Mouse (Mus musculus): ENCODE results near the gene Usp21.
"Not testable (repeated sequence)": the region's sequence is repeated elsewhere in the genome, so short reads cannot be mapped to it uniquely, and the experiment has no call there.

The Usp21 gene

DNA sequence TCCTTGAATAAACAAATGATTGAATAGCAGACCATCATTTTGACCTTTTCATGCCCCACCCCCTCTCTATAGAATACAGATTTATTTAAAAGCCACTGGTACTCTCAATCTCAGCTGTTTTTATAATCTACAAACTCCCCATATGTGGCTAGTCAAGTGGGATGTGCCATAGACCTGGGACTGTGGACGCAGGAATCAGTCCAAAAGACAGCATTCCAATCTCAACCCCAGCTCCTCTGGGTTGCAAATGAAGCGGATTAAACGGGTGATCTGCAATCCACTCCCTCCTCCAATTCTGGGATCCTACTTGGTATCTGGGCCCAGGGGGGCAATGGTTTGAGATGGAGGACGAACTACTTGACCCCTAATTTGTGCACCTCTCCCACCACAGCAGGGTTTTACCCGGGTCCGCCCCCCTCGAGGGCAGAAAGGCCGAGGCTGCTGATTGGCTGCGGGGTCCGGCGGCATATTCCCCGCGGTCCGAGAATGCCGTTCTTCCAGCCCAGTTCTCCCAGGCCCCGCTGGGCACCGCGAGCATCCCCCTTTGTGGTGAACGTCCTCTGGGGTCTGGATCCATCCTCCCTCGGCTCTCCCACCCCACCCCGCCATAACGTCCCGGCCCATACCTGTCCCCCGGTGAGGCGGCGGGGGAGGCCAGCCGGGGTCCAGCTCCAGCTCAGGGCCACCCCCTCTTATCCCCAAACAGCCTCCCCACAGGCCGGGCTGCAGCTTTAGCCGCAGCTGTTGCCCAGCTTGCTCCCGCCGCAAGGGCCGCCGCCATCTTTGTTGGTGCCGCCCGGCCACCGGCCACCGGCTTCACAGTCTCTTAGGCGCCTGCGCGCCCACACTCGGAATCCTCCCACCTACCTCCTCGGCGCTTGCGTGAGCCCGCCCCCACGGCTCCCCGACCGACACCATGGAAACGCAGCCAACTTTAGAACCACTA, at the start of gene Usp21:
Gene Usp21 (minus strand): TSS at position 856 of the 946 bp plus-strand sequence.
- DNase-seq (ENCODE audit: low read depth, low spot score) = peak; percentile 90

DNA sequence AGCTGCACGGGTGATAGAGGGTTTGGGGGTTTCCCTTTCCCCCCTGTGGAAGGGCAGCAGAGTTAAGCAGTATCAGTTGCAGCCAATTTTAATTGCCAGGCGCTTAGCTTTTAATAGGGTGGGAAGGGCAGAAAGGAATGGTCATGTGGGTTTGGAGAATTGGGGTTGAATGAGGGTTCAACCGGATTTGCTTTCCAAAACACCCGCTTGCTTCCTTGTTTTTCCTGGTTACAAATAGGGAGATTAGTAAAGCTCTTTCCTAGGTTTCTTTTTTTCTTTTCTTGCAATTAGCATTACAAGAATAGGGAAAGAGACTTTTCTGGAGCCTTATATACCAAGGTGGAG, 42.4 kb upstream of the Usp21 start:
- DNase-seq (ENCODE audit: low read depth, low spot score) = no peak

GRCm38 (mm10) chr1:171329433-171330215, 41.8 kb upstream of the Usp21 start:
- no peak for DNase-seq (ENCODE audit: low read depth, low spot score)

- DNase-seq (ENCODE audit: low read depth, low spot score) = peak; percentile 96
Observed at GRCm38 (mm10) chr1:171328839-171329432, 41.1 kb upstream of the Usp21 start, which contains the start of gene Dedd. Gene Dedd (plus strand): TSS chr1:171329145.

- DNase-seq (ENCODE audit: low read depth, low spot score) = no peak
Observed at GRCm38 (mm10) chr1:171328244-171328643, 40.5 kb upstream of the Usp21 start.

GRCm38 (mm10) chr1:171326588-171326987, 38.8 kb upstream of the Usp21 start:
- DNase-seq (ENCODE audit: low read depth, low spot score) = not testable (repeated sequence)

DNA sequence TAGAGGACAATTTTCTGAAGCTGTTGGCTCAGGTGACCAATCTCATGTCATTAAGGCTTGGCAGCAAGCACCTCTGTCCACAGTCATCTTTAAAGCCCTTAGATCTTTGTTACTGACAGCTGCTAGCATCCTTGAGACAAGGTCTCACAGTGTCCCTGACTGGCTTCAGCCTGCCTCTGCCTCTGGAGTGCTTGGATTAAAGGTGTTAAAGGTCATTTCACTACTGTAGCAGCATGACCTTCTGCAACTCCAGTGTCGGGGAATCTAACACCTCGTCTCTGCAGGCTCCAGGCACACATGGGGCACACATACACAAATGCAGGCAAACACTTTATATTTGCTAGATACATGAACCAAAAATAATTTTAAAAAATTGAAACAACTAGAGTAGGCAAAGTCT, 37.8 kb upstream of the Usp21 start:
- no peak for DNase-seq (ENCODE audit: low read depth, low spot score)

GRCm38 (mm10) chr1:171322012-171322411, 34.2 kb upstream of the Usp21 start:
- DNase-seq (ENCODE audit: low read depth, low spot score) = no peak

GRCm38 (mm10) chr1:171321415-171321814, 33.6 kb upstream of the Usp21 start:
- DNase-seq (ENCODE audit: low read depth, low spot score) = no peak

- no peak for DNase-seq (ENCODE audit: low read depth, low spot score)
Observed at GRCm38 (mm10) chr1:171320151-171320550, 32.4 kb upstream of the Usp21 start.

- no peak for DNase-seq (ENCODE audit: low read depth, low spot score)
Observed at GRCm38 (mm10) chr1:171319748-171320147, 32.0 kb upstream of the Usp21 start.

DNA sequence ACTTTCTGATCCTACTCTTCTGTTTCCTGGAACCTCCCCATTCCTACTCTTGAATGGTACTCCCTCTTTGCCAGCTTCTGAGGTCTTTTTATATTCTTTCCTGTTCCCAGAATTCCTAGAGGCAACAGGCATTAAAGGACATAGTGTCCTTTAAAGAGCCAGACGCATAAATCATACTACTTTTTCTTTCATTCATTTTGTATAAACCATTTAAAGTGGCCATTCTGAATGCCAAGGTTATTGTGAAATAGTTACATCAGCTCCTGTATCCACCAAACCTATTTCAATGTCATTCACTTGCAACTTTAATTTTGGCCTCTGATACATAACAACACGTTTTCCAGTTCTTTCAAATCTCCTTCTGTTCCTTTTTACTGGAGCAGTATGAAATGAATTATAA, 21.5 kb upstream of the Usp21 start:
- no peak for DNase-seq (ENCODE audit: low read depth, low spot score)

DNA sequence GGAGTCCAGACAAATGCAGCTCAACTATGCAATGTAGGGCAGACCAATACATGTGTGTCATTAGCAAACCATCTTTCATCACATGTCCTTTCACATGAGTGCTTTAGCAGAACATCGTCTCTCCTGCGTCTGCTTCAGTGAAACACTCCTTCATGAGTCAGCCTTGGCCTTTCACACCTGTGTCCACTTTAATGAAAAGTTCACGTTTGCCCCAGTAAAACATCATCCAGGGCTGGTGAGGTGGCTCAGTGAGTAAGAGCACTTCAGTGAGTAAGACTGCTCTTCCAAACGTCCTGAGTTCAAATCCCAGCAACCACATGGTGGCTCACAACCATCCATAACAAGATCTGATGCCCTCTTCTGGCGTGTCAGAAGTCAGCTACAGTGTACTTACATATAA, 18.4 kb upstream of the Usp21 start:
- DNase-seq (ENCODE audit: low read depth, low spot score) = not testable (repeated sequence)

GRCm38 (mm10) chr1:171298226-171298625, 10.4 kb upstream of the Usp21 start:
- DNase-seq (ENCODE audit: low read depth, low spot score) = no peak

GRCm38 (mm10) chr1:171295063-171295402, 7.2 kb upstream of the Usp21 start:
- DNase-seq (ENCODE audit: low read depth, low spot score) = no peak

DNA sequence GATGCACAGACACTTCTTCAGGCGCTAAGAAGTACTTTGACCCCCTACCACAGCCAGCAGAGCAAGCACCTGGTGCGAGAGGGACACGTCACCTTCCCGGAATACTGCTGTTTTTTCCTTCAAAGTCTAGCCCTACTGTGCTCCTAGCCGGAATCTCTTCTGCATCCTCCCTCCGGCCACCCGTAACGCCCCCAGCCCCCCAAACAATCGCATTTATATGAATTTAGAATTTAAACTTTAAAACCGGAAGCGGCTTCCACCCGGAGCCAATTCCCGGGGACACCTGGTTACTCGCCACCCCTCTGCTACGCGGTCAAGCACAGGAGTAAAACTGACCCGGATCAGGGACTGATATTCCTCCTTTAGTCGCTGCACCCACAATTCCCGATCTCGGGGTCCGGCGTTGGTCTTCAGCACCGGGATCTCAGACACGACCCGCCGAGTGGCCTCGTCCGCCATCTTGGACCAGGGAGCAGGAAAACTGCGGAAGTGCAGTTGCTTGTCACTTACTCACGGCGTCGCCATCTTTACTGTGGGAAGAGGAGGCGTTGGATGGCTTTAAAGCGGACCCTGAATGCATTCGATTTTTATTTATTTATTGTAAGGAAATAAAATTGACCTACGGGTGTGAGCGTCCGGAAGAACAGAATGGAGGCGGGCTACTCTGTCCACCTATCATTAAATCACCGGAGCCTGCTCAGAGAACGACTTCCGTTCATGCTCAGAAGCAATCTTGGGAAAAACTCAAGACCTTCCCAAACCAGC, 6.7 kb upstream of the Usp21 start, which contains the start of gene Ufc1:
Gene Ufc1 (minus strand): TSS at position 727 of the 765 bp plus-strand sequence.
- DNase-seq (ENCODE audit: low read depth, low spot score) = peak; percentile 86

DNA sequence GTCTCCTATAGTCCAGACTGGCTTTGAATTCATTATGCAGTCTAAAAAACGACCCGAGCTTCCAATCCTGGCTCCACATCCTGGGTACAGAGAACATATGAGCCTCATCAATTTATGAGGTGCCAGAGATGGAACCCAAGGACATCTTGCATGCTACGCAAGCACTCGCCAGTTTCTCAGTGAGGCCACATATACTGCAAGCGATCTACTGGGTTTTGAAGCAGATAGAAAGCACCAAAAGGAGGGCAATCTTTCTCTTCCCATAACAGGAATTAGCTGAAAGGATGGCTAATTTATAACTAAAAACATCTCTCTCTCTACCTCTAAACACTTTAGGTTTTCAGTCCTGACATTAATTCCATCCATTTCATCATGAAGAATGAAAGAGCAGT, 6.1 kb upstream of the Usp21 start:
- no peak for DNase-seq (ENCODE audit: low read depth, low spot score)

DNA sequence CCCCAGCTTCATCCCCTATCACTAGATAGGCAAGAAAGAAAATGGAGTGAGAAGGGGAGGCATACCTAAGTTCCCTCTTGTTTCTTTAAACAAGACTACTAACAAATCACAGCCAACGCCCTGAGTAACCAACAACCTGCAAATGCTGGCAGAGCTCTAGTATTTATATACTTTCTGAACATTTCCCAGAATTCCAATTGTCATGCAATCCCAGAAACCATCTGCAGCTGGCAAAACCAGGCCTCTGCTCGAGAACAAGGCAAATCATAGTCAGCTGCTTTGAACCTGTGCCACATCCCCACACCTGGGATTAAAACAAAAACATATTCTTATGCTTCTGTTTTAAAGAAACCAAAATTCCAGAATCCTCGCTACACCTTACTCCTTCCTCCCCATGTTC, 5.6 kb upstream of the Usp21 start:
- DNase-seq (ENCODE audit: low read depth, low spot score) = no peak

- no peak for DNase-seq (ENCODE audit: low read depth, low spot score)
Observed at GRCm38 (mm10) chr1:171288328-171288727, 537 bp upstream of the Usp21 start.

DNA sequence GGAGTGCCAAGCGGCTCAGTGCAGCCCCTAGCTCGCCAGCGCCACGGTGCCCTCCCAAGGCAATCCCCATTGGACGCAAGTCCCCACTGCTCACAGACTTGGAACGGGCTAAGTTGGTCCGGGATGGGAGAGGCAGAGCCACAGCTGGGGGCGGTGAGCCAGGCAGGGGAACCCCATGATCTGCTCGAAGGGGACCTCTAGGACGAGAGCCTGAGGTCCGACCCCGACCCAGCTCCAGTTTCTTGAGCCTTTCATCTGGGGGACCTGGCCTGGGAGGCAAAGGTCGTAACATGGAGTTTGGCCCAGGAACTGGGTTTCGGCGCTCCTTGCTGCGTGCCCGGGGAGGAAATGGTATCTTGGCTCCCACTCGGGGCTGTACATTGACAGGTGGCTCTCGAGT, 1.3 kb downstream of the Usp21 start:
- no peak for DNase-seq (ENCODE audit: low read depth, low spot score)

GRCm38 (mm10) chr1:171285096-171285892, 2.5 kb downstream of the Usp21 start:
- no peak for DNase-seq (ENCODE audit: low read depth, low spot score)
